Mouse (Mus musculus) ES-Bruce4 (cell line): ENCODE measurements around the gene Ggct. TPM values are rescaled to one million over a fixed set of nuclear protein-coding genes. Genes with fewer than 3 reads are reported as not detected.

Experiments used
- H3K27ac ChIP-seq: 2 replicates; pipeline ENCODE4 v1.5.1; 2012; ENCODE audit warnings: low read length, inconsistent platforms; ENCODE audit not compliant: insufficient read depth
- H3K27me3 ChIP-seq: 2 replicates; pipeline ENCODE4 v1.6.1; 2012; ENCODE audit warnings: mild to moderate bottlenecking, low read length, inconsistent platforms; ENCODE audit not compliant: control insufficient read depth, poor library complexity, insufficient read depth, severe bottlenecking
- H3K36me3 ChIP-seq: 2 replicates; pipeline ENCODE4 v1.6.1; 2012; ENCODE audit warnings: inconsistent platforms, mild to moderate bottlenecking, low read length, moderate library complexity; ENCODE audit not compliant: control insufficient read depth, poor library complexity, insufficient read depth, severe bottlenecking
- H3K4me1 ChIP-seq: one replicate; pipeline ENCODE4 v1.8.1; 2011; ENCODE audit warnings: low read length; ENCODE audit not compliant: control insufficient read depth, insufficient read depth
- H3K4me3 ChIP-seq: 2 replicates; pipeline ENCODE4 v1.5.1; 2011; ENCODE audit warnings: low read depth, mild to moderate bottlenecking, low read length
- H3K9ac ChIP-seq: 2 replicates; pipeline ENCODE4 v1.6.1; 2012; ENCODE audit warnings: low read depth, mild to moderate bottlenecking, inconsistent platforms; ENCODE audit not compliant: poor library complexity, severe bottlenecking
- H3K9me3 ChIP-seq: replicated peaks from 2 replicates; pipeline ENCODE4 v1.6.1; 2012; ENCODE audit warnings: mild to moderate bottlenecking, low read length, inconsistent platforms; ENCODE audit not compliant: control insufficient read depth, poor library complexity, insufficient read depth, severe bottlenecking
- CTCF ChIP-seq: IDR thresholded peaks from one replicate; pipeline ENCODE4 v1.8.1; 2011; ENCODE audit warnings: low read depth, low read length
- EP300 ChIP-seq: IDR thresholded peaks from 2 replicates; pipeline ENCODE4 v1.6.1; 2011; ENCODE audit warnings: low read depth, low read length; ENCODE audit not compliant: insufficient read depth
- POLR2A ChIP-seq: IDR thresholded peaks from one replicate; pipeline ENCODE4 v1.8.1; 2011; ENCODE audit warnings: low read length; ENCODE audit not compliant: insufficient read depth
- polyA plus RNA-seq: library from polyadenylated mRNA; stranded (reverse); fragments of >200 nt; gene quantifications from 2 replicates; pipeline ENCODE4 v1.2.4, GENCODE M21; 2011; ENCODE audit warnings: low read depth; ENCODE audit not compliant: missing spikeins, insufficient read depth, insufficient read length

Gene Ggct
- polyA plus RNA-seq, 1 experiment = 44.7 TPM

DNA sequence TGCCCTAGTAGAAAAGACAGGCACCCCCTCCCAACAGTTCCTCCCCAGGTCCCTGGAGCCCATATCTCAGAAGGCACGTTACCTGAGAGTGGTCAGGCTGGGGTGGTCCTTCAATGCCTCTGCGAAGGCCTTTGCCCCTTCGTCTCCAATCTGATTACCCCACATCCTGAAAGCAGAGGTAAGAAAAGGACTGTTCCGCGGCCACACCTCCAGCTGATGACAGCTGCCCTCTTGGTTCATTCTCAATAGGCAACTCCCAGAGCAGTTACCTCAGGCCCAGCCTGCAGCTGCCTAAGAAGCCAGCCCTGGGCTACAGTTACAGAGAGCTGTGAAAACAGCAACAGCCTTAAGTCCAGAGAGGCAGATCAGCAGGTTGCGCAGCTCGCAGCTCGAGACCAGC is 58.4 kb downstream of the Ggct start:
- Histone ChIP-seq H3K27me3 (no peaks in the 10 kb centered on the region), H3K36me3 (peaks cover 17% of the 10 kb centered on the region), H3K9ac (no peak overlapping the region), H3K27ac (no peak overlapping the region), H3K4me1 (no peaks in the 10 kb centered on the region), H3K9me3 (peaks cover 8% of the 10 kb centered on the region; the same call in 1 of the 2 replicates), H3K4me3 (no peak overlapping the region)
- TF ChIP-seq POLR2A (no peak), EP300 (no peak), CTCF (no peak)

DNA sequence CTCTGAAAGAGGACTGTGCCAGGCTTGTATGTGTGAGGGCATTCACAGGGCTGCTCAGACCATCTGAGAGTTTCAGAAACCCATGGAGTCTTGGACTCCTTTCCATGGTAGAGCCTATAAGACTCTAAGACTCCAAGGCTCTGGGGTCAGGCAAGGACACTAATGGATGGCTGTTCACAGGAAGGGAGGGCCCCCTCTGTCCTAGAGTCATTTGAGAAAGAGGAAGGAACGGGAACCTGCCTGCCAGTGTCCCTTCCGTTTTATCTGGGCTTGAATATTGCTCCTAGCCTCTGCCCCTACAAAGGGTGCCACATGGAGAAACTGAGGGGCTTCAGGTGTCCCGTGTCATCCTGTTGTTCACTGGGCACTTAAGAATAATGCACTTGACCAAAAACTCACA is 58.9 kb downstream of the Ggct start:
- Histone ChIP-seq H3K4me1 (no peaks in the 10 kb centered on the region), H3K27ac (no peak overlapping the region), H3K36me3 (peaks cover 17% of the 10 kb centered on the region), H3K9me3 (peaks cover 8% of the 10 kb centered on the region; the same call in 1 of the 2 replicates), H3K4me3 (no peak overlapping the region), H3K9ac (no peak overlapping the region), H3K27me3 (no peaks in the 10 kb centered on the region)
- TF ChIP-seq CTCF (no peak), EP300 (no peak), POLR2A (no peak)

GRCm38 (mm10) chr6:54933216-54933615 is 59.5 kb downstream of the Ggct start:
- H3K27me3 ChIP-seq = no peaks in the 10 kb centered on the region
- no peak for TF ChIP-seq EP300
- no peak for TF ChIP-seq POLR2A
- TF ChIP-seq CTCF = no peak
- peaks cover 8% of the 10 kb centered on the region; the same call in 1 of the 2 replicates for H3K9me3 ChIP-seq
- H3K36me3 ChIP-seq = peaks cover 17% of the 10 kb centered on the region
- H3K27ac ChIP-seq = no peak overlapping the region
- H3K9ac ChIP-seq = no peak overlapping the region
- no peak overlapping the region for H3K4me3 ChIP-seq
- H3K4me1 ChIP-seq = no peaks in the 10 kb centered on the region

Other genes with a start within 250 kb of the Ggct start
- 34.5 and 37.0 TPM in 2 replicates for gene Znrf2, start 176.0 kb downstream of the Ggct start, polyA plus RNA-seq
- 9.4 and 10.0 TPM in 2 replicates for gene Nod1, start 20.3 kb downstream of the Ggct start, polyA plus RNA-seq
- 281 and 286 TPM in 2 replicates for gene Gars, start 45.1 kb upstream of the Ggct start, polyA plus RNA-seq
- gene Crhr2, start 140.1 kb upstream of the Ggct start, polyA plus RNA-seq = not detected in 2 replicates
- not detected in 2 replicates for gene Inmt, start 182.1 kb upstream of the Ggct start, polyA plus RNA-seq
- 2.7 and 8.1 TPM in 2 replicates for gene Mindy4, start 210.4 kb upstream of the Ggct start, polyA plus RNA-seq